Mouse (Mus musculus) heart, embryonic 16.5 days (tissue): ENCODE data around the gene Odf3l1. TPM values are rescaled to one million over a fixed set of nuclear protein-coding genes. Genes with fewer than 3 reads are reported as not detected.

ENCODE experiments used
- ATAC-seq: fragments of 200-750 bp; cut with Nextera tagmentation; replicated peaks from 2 replicates; pipeline ENCODE4 v1.8.0; 2017; ENCODE audit warnings: moderate number of reproducible peaks; ENCODE audit not compliant: insufficient read depth, low FRiP score; ENCODE audit errors: extremely low read depth
- H3K27ac ChIP-seq: fragments of 300-500 bp; sonication (generic); 2 replicates; pipeline ENCODE4 v1.5.1; 2014; ENCODE audit warnings: mild to moderate bottlenecking, low read length, control low read depth, moderate library complexity
- H3K27me3 ChIP-seq: fragments of 300-500 bp; sonication (generic); 2 replicates; pipeline ENCODE4 v1.6.1; 2014; ENCODE audit warnings: low read length, mixed read lengths; ENCODE audit not compliant: control insufficient read depth, insufficient read depth
- H3K36me3 ChIP-seq: fragments of 300-500 bp; sonication (generic); 2 replicates; pipeline ENCODE4 v1.6.1; 2014; ENCODE audit not compliant: control insufficient read depth, insufficient read depth
- H3K4me1 ChIP-seq: fragments of 300-500 bp; sonication (generic); 2 replicates; pipeline ENCODE4 v1.6.1; 2014; ENCODE audit warnings: low read length, mixed read lengths; ENCODE audit not compliant: control insufficient read depth, insufficient read depth
- H3K4me2 ChIP-seq: fragments of 300-500 bp; sonication (generic); 2 replicates; pipeline ENCODE4 v1.6.1; 2014; ENCODE audit warnings: low read depth, mild to moderate bottlenecking, control low read depth, low read length
- H3K4me3 ChIP-seq: fragments of 300-500 bp; sonication (generic); 2 replicates; pipeline ENCODE4 v1.5.1; 2014; ENCODE audit warnings: mild to moderate bottlenecking, control low read depth, low read length
- H3K9ac ChIP-seq: fragments of 300-500 bp; sonication (generic); 2 replicates; pipeline ENCODE4 v1.6.1; 2014; ENCODE audit warnings: low read length, control low read depth
- H3K9me3 ChIP-seq: fragments of 300-500 bp; sonication (generic); replicated peaks from 2 replicates; pipeline ENCODE4 v1.6.1; 2016; ENCODE audit warnings: low read length; ENCODE audit not compliant: control insufficient read depth
- WGBS: fragments of 180-500 bp; shearing (Covaris S2); extraction: QIAGEN DNeasy Blood & Tissue Kit; methylation state at CpG from one replicate; pipeline ENCODE4 v1.1.7; 2014; 5-methylcytosine and 5-hydroxymethylcytosine counted together
- polyA plus RNA-seq: library from polyadenylated mRNA; unstranded; fragments of >200 nt; fragmentation: Nextera tagmentation; extraction: Ambion mirVana; gene quantifications from 2 replicates; pipeline ENCODE4 v1.2.1, GENCODE M21; 2015

The Odf3l1 gene
- polyA plus RNA-seq, 1 experiment from 2014 or later = 0.22 TPM

DNA sequence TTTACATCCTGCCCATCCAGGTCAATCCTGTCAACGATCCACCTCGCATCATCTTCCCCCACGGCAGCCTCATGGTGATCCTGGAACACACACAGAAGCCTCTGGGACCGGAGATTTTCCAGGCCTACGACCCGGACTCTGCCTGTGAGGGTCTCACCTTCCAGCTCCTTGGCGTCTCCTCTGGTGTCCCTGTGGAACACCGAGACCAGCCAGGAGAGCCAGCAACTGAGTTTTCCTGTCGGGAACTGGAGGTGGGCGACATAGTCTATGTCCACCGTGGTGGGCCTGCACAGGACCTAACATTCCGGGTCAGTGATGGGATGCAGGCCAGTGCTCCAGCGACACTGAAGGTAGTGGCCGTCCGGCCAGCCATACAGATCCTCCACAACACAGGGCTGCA, 22.1 kb upstream of the Odf3l1 start:
- Histone ChIP-seq H3K9ac (no peak overlapping the region), H3K9me3 (no peaks in the 10 kb centered on the region), H3K4me2 (no peak overlapping the region), H3K4me1 (peaks cover 19% of the 10 kb centered on the region), H3K4me3 (no peak overlapping the region), H3K27ac (no peak overlapping the region), H3K27me3 (no peaks in the 10 kb centered on the region), H3K36me3 (peaks cover 25% of the 10 kb centered on the region)
- WGBS = 89% methylated on average over 15 of the region's 15 CpGs
- ATAC-seq = no peak

GRCm38 (mm10) chr9:56886113-56886512, 21.6 kb upstream of the Odf3l1 start:
- H3K27me3 ChIP-seq = no peaks in the 10 kb centered on the region
- no peaks in the 10 kb centered on the region for H3K9me3 ChIP-seq
- H3K9ac ChIP-seq = no peak overlapping the region
- no peak overlapping the region for H3K4me2 ChIP-seq
- H3K27ac ChIP-seq = no peak overlapping the region
- H3K4me1 ChIP-seq = peaks cover 21% of the 10 kb centered on the region
- H3K4me3 ChIP-seq = no peak overlapping the region
- WGBS = 57% methylated on average over 13 of the region's 13 CpGs
- H3K36me3 ChIP-seq = peaks cover 25% of the 10 kb centered on the region
- ATAC-seq = no peak

GRCm38 (mm10) chr9:56884328-56884727, 19.8 kb upstream of the Odf3l1 start:
- peaks cover 21% of the 10 kb centered on the region for H3K36me3 ChIP-seq
- 76% methylated on average over 4 of the region's 4 CpGs for WGBS

GRCm38 (mm10) chr9:56883470-56883869, 19.0 kb upstream of the Odf3l1 start:
- no peaks in the 10 kb centered on the region for H3K27me3 ChIP-seq
- no peak for ATAC-seq
- H3K4me2 ChIP-seq = no peak overlapping the region
- peaks cover 31% of the 10 kb centered on the region for H3K4me1 ChIP-seq
- no peak overlapping the region; the same call in 1 of the 2 replicates for H3K27ac ChIP-seq
- H3K9ac ChIP-seq = no peak overlapping the region
- H3K4me3 ChIP-seq = no peak overlapping the region
- no peaks in the 10 kb centered on the region for H3K9me3 ChIP-seq
- peaks cover 14% of the 10 kb centered on the region for H3K36me3 ChIP-seq
- 74% methylated on average over 7 of the region's 7 CpGs for WGBS

More at GRCm38 (mm10) chr9:56884328-56884727, 19.8 kb upstream of the Odf3l1 start:
- no peak overlapping the region for H3K4me2 ChIP-seq
- no peak overlapping the region for H3K4me3 ChIP-seq
- no peak overlapping the region for H3K27ac ChIP-seq
- H3K4me1 ChIP-seq = peaks cover 29% of the 10 kb centered on the region
- H3K27me3 ChIP-seq = no peaks in the 10 kb centered on the region
- H3K9ac ChIP-seq = no peak overlapping the region
- no peak for ATAC-seq
- no peaks in the 10 kb centered on the region for H3K9me3 ChIP-seq

GRCm38 (mm10) chr9:56882818-56883217, 18.3 kb upstream of the Odf3l1 start:
- H3K27me3 ChIP-seq = no peaks in the 10 kb centered on the region
- peak overlapping the region; percentile 65 for H3K27ac ChIP-seq
- no peak overlapping the region for H3K4me2 ChIP-seq
- H3K9ac ChIP-seq = no peak overlapping the region
- peaks cover 10% of the 10 kb centered on the region for H3K36me3 ChIP-seq
- no peak overlapping the region for H3K4me3 ChIP-seq
- H3K4me1 ChIP-seq = peaks cover 31% of the 10 kb centered on the region
- 52% methylated on average over 12 of the region's 12 CpGs for WGBS
- H3K9me3 ChIP-seq = no peaks in the 10 kb centered on the region
- 0 out of 2 replicates have a peak, but pooled peaks have one; percentile 24 for ATAC-seq

- peak overlapping the region; percentile 65 for H3K27ac ChIP-seq
- H3K9ac ChIP-seq = 0 out of 2 replicates have a peak overlapping the region, but pooled peaks have one; percentile 36
- H3K36me3 ChIP-seq = peaks cover 10% of the 10 kb centered on the region
- ATAC-seq = no peak
- no peaks in the 10 kb centered on the region for H3K27me3 ChIP-seq
- no peak overlapping the region for H3K4me3 ChIP-seq
- H3K4me1 ChIP-seq = peaks cover 31% of the 10 kb centered on the region
- H3K9me3 ChIP-seq = no peaks in the 10 kb centered on the region
- H3K4me2 ChIP-seq = no peak overlapping the region
- WGBS = 65% methylated on average over 4 of the region's 4 CpGs
Observed at GRCm38 (mm10) chr9:56882283-56882682, 17.8 kb upstream of the Odf3l1 start.

DNA sequence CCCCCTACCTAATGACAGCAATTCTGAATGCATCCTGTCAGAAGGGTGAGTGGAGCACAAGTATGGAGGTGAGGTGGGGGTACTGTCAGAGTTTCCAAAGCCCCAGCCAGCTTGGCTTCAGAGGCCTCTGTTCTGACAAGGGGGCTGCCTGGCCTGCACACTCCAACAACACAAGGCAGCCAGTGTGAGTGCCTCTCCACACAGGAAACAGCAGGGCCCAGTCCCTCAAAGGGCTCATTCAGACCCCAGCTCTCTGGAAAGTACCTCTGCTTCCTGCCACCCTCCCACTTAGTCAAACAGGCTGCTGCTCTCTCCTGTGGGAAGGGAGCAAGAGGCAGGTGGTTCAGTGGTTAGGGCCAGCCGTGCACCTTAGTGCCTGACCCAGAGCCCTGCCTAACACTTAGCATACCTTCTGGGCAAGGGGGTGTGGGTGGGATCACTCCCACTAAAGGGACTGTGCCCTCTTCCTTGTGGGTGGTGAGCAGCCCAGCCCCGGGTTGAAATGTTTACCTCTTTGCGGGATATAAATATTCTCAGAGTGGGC, 17.1 kb upstream of the Odf3l1 start:
- Histone ChIP-seq H3K4me2 (no peak overlapping the region), H3K9ac (0 out of 2 replicates have a peak overlapping the region, but pooled peaks have one; percentile 21), H3K27ac (peak overlapping the region; percentile 65), H3K4me1 (peaks cover 34% of the 10 kb centered on the region), H3K27me3 (no peaks in the 10 kb centered on the region), H3K4me3 (no peak overlapping the region), H3K36me3 (peaks cover 9% of the 10 kb centered on the region), H3K9me3 (no peaks in the 10 kb centered on the region)
- ATAC-seq = peak; percentile 15; the same call in 1 of the 2 replicates
- 71% methylated on average over 3 of the region's 3 CpGs for WGBS

GRCm38 (mm10) chr9:56880790-56881189, 16.3 kb upstream of the Odf3l1 start:
- Histone ChIP-seq H3K4me2 (no peak overlapping the region), H3K4me3 (no peak overlapping the region), H3K9me3 (no peaks in the 10 kb centered on the region), H3K9ac (no peak overlapping the region; the same call in 1 of the 2 replicates), H3K27me3 (no peaks in the 10 kb centered on the region), H3K4me1 (peaks cover 42% of the 10 kb centered on the region), H3K27ac (peak overlapping the region; percentile 47; the same call in 1 of the 2 replicates), H3K36me3 (peaks cover 7% of the 10 kb centered on the region)
- no peak for ATAC-seq
- WGBS = 51% methylated on average over 9 of the region's 9 CpGs

- WGBS = 82% methylated on average over 5 of the region's 5 CpGs
- peaks cover 51% of the 10 kb centered on the region for H3K4me1 ChIP-seq
- ATAC-seq = no peak
Observed at GRCm38 (mm10) chr9:56877284-56877683, 12.8 kb upstream of the Odf3l1 start.

More at GRCm38 (mm10) chr9:56877284-56877683, 12.8 kb upstream of the Odf3l1 start:
- no peak overlapping the region for H3K27ac ChIP-seq
- H3K9ac ChIP-seq = no peak overlapping the region
- no peak overlapping the region for H3K4me2 ChIP-seq
- no peak overlapping the region for H3K4me3 ChIP-seq
- H3K9me3 ChIP-seq = no peaks in the 10 kb centered on the region
- peaks cover 8% of the 10 kb centered on the region for H3K36me3 ChIP-seq
- no peaks in the 10 kb centered on the region for H3K27me3 ChIP-seq
